Mouse (Mus musculus) inflammation-experienced regulatory T-cells (primary cell): ENCODE data around the gene Polr3h. TPM values are rescaled to one million over a fixed set of nuclear protein-coding genes. Genes with fewer than 3 reads are reported as not detected.

Experiments
- polyA plus RNA-seq, 2 experiments: library from polyadenylated mRNA; unstranded; fragments of 100-300 nt; shearing (Covaris generic); gene quantifications; one replicate each; pipeline ENCODE4 v1.2.1; 2017

The Polr3h gene
- 10 to 100 TPM; 53.2 to 55.8 TPM for polyA plus RNA-seq

GRCm38 (mm10) chr15:81925760-81926445, at the start of gene Polr3h:
Gene Polr3h, minus strand, starts transcription at chr15:81926240.

GRCm38 (mm10) chr15:81960171-81961077, 34.4 kb upstream of the Polr3h start, which contains the start of gene Pmm1:
Gene Pmm1, minus strand, starts transcription at chr15:81960930.

GRCm38 (mm10) chr15:81936679-81937078, 10.6 kb upstream of the Polr3h start, which contains the start of gene Csdc2:
Gene Csdc2, plus strand, starts transcription at chr15:81936759.

GRCm38 (mm10) chr15:81872262-81873136, 53.5 kb downstream of the Polr3h start, which contains the start of gene Aco2:
Gene Aco2, plus strand, starts transcription at chr15:81872309.

GRCm38 (mm10) chr15:81871604-81872261, 54.3 kb downstream of the Polr3h start, which contains the start of gene Phf5a:
Gene Phf5a, minus strand, starts transcription at chr15:81871911.

GRCm38 (mm10) chr15:81858517-81859329, 67.3 kb downstream of the Polr3h start, which contains the start of gene Tob2:
Gene Tob2, minus strand, starts transcription at chr15:81858796.

Other genes starting within 250 kb of the Polr3h start
- gene Chadl, start 229.0 kb downstream of the Polr3h start, polyA plus RNA-seq, result 1 to 10 TPM; 1.6 to 7.7 TPM
- 1 to 10 TPM; 6.9 to 7.0 TPM for gene Zc3h7b, start 181.2 kb downstream of the Polr3h start, polyA plus RNA-seq
- gene Rangap1, start 180.7 kb downstream of the Polr3h start, polyA plus RNA-seq, result 10 to 100 TPM; 73.0 to 76.2 TPM
- gene Tef, start 123.8 kb downstream of the Polr3h start, polyA plus RNA-seq, result 10 to 100 TPM; 30.5 to 32.8 TPM
- 10 to 100 TPM; 75.8 to 78.2 TPM for gene Tob2, start 67.4 kb downstream of the Polr3h start, polyA plus RNA-seq
- 10 to 100 TPM; 83.1 to 92.8 TPM for gene Phf5a, start 54.3 kb downstream of the Polr3h start, polyA plus RNA-seq
- gene Aco2, start 53.9 kb downstream of the Polr3h start, polyA plus RNA-seq, result 100 to 1,000 TPM; 122 to 127 TPM
- under 1 TPM in 1 of 2 experiments, not detected in 1; 0.27 TPM for gene Csdc2, start 10.5 kb upstream of the Polr3h start, polyA plus RNA-seq
- gene Pmm1, start 34.7 kb upstream of the Polr3h start, polyA plus RNA-seq, result 10 to 100 TPM; 13.0 to 16.0 TPM
- gene 1700029P11Rik, start 54.3 kb upstream of the Polr3h start, polyA plus RNA-seq, result not detected
- 10 to 100 TPM; 62.0 to 77.7 TPM for gene Xrcc6, start 61.6 kb upstream of the Polr3h start, polyA plus RNA-seq
- 10 to 100 TPM; 37.2 to 48.3 TPM for gene Desi1, start 107.6 kb upstream of the Polr3h start, polyA plus RNA-seq
- gene Snu13, start 121.4 kb upstream of the Polr3h start, polyA plus RNA-seq, result 100 to 1,000 TPM; 136 to 218 TPM
- gene 4930407I10Rik, start 132.9 kb upstream of the Polr3h start, polyA plus RNA-seq, result under 1 TPM in 1 of 2 experiments, not detected in 1; 0.70 TPM
- gene Mei1, start 143.8 kb upstream of the Polr3h start, polyA plus RNA-seq, result 1 to 10 TPM in 1 of 2 experiments, under 1 TPM in 1; 0.14 to 1.4 TPM
- 10 to 100 TPM; 26.9 to 37.1 TPM for gene Ccdc134, start 201.7 kb upstream of the Polr3h start, polyA plus RNA-seq
- 100 to 1,000 TPM; 108 to 135 TPM for gene Srebf2, start 220.9 kb upstream of the Polr3h start, polyA plus RNA-seq